Mouse (Mus musculus): ENCODE results near the gene Nup93. TPM values are rescaled to one million over a fixed set of nuclear protein-coding genes. Genes with fewer than 3 reads are reported as not detected.
"Not testable (repeated sequence)": the region's sequence is repeated elsewhere in the genome, so short reads cannot be mapped to it uniquely, and the experiment has no call there.

The Nup93 gene
- 16.1 and 21.9 TPM in 2 replicates for total RNA-seq (2021)
- long read RNA-seq, transcript Nup93-201 (22 exons, 2,707 nt), result major isoform, 26 of 33 reads
- long read RNA-seq, partial matches to known transcripts, result 1 of 33 reads
- long read RNA-seq, other reads (novel, unspliced or antisense), result 2 of 33 reads

GRCm38 (mm10) chr8:94214252-94215173 is at the start of gene Nup93:
Nup93 (plus strand) TSS chr8:94214564.
- DNase-seq, result peak; percentile 99

- DNase-seq, result not testable (repeated sequence)
Observed at GRCm38 (mm10) chr8:94165772-94166171, 48.6 kb upstream of the Nup93 start.

- DNase-seq, result peak; percentile 88
Observed at GRCm38 (mm10) chr8:94167244-94167643, 47.1 kb upstream of the Nup93 start.

GRCm38 (mm10) chr8:94169547-94169946 is 44.8 kb upstream of the Nup93 start:
- DNase-seq, result no peak

GRCm38 (mm10) chr8:94171321-94171755 is 43.0 kb upstream of the Nup93 start:
- DNase-seq, result no peak

- peak; percentile 79 for DNase-seq
Observed at GRCm38 (mm10) chr8:94172075-94172808, 42.1 kb upstream of the Nup93 start, which contains the start of gene Mt2. Mt2 (plus strand) TSS chr8:94172664.

- DNase-seq, result no peak
Observed at GRCm38 (mm10) chr8:94172809-94173732, 41.3 kb upstream of the Nup93 start.

GRCm38 (mm10) chr8:94173848-94174403 is 40.4 kb upstream of the Nup93 start:
- no peak for DNase-seq

- DNase-seq, result no peak
Observed at GRCm38 (mm10) chr8:94174619-94175213, 39.6 kb upstream of the Nup93 start.

- no peak for DNase-seq
Observed at GRCm38 (mm10) chr8:94177716-94178390, 36.5 kb upstream of the Nup93 start.

GRCm38 (mm10) chr8:94178857-94179712 is 35.3 kb upstream of the Nup93 start, which contains the start of gene Mt1:
Mt1 (plus strand) TSS chr8:94179082.
- peak; percentile 91 for DNase-seq

- peak; percentile 26 for DNase-seq
Observed at GRCm38 (mm10) chr8:94179713-94180560, 34.4 kb upstream of the Nup93 start.

GRCm38 (mm10) chr8:94180561-94180908 is 33.8 kb upstream of the Nup93 start:
- no peak for DNase-seq

GRCm38 (mm10) chr8:94182055-94182929 is 32.1 kb upstream of the Nup93 start:
- DNase-seq, result no peak

GRCm38 (mm10) chr8:94183117-94183516 is 31.2 kb upstream of the Nup93 start:
- peak; percentile 82 for DNase-seq

GRCm38 (mm10) chr8:94184357-94184843 is 30.0 kb upstream of the Nup93 start:
- DNase-seq, result no peak

- no peak for DNase-seq
Observed at GRCm38 (mm10) chr8:94185791-94186190, 28.6 kb upstream of the Nup93 start.

Measured in adrenal gland, postnatal 25 days (tissue).